Comparison of ENCODE assay signal across 8 mouse cellular contexts in the genomic region with DNA sequence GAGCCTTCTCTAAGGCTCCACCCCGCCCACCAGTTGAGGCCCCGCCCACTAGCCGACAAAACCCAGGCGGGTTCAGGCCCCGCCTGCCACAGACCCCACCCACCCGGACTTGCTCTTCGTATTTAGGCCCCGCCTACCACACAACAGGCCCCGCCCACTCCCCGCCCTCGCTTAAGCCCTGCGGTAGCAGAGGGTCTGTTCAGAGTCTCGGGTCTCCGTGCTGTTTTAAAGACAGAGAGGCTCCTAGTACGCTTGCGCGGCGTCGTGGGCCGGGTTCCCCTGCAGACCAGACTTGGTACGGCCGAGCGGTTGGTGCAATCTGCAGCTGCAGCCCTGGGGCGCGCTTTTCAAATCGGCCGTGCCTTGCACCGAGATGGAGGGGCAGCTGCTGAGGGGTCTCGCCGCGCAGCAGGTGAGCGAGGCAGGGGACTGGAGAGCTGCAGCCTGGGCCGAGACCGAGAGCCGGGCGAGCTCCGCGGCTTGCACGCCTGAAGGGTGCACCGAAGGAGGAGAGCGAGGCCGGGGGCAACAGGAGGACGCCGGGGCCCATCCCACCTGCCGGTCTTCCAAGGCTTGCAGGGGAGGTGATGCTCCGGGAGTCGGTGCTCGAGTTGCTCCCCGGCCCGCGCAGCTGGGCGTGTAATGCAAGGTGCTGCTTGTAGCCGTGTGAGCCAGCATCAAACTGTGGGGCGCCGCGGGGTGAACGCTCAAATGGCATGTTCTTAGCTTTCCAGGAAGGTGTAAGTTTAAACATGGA. TPM values are rescaled to one million over a fixed set of nuclear protein-coding genes. Genes with fewer than 3 reads are reported as not detected.
DNase-seq lines count a peak whose midpoint lies in the region; ATAC-seq and TF ChIP-seq lines count a peak whose summit lies in the region.

A gene (plus strand): TSS at position 170 of the 757 bp plus-strand sequence.

- no peaks in the 10 kb centered on the region for H3K27me3 ChIP-seq in Patski
- no peaks in the 10 kb centered on the region for H3K27me3 ChIP-seq in hindbrain, embryonic 11.5 days (ENCODE audit: control insufficient read depth, insufficient read depth, low read length)

- ATAC-seq in Patski, result peak; percentile 82
- ATAC-seq in hindbrain, embryonic 11.5 days (ENCODE audit: low FRiP score), result peak; percentile 98

- no peaks in the 10 kb centered on the region for H3K4me1 ChIP-seq in hindbrain, embryonic 11.5 days (replicated peaks; ENCODE audit: control insufficient read depth, insufficient read depth, low read length)

- H3K4me2 ChIP-seq in hindbrain, embryonic 11.5 days (replicated peaks; ENCODE audit: low read depth, low read length), result peak within 1 kb of the TSS; percentile 95

- peak; percentile 54 for DNase-seq in Patski (ENCODE audit: low read depth, low spot score)
- DNase-seq in cerebellum, adult 9-11 months, result peak; percentile 75
- DNase-seq in frontal cortex, adult 2 months (ENCODE audit: extremely low spot score in 1 of 2, low spot score in 1 of 2), result peak; percentile 72 to 89
- DNase-seq in hindbrain, embryonic 11.5 days (ENCODE audit: low spot score), result peak; percentile 97
- DNase-seq in layer of hippocampus, postnatal 14 days (ENCODE audit: low spot score in 2 of 2), result peak; percentile 87 to 93
- peak; percentile 92 for DNase-seq in lung, postnatal 10 days
- peak; percentile 81 for DNase-seq in ovary, postnatal 14 days (ENCODE audit: low spot score)
- peak; percentile 92 to 96 for DNase-seq in thymus, postnatal 10 days (ENCODE audit: low spot score in 2 of 2)

- H3K9ac ChIP-seq in hindbrain, embryonic 11.5 days (ENCODE audit: low read depth, low read length), result peak within 1 kb of the TSS; percentile 77

- peak within 1 kb of the TSS; percentile 51 for H3K27ac ChIP-seq in hindbrain, embryonic 11.5 days (ENCODE audit: low read depth, low read length)

- no peak for TF ChIP-seq CTCF in Patski (IDR thresholded peaks at IDR 0.05)

- H3K4me3 ChIP-seq in hindbrain, embryonic 11.5 days (ENCODE audit: low read depth, low read length), result peak within 1 kb of the TSS; percentile 73

- POLR2A ChIA-PET in Patski (lab: Charles Lee), result no interaction called here

- H3K36me3 ChIP-seq in hindbrain, embryonic 11.5 days (ENCODE audit: control insufficient read depth, insufficient read depth, low read length), result no peaks in the 10 kb centered on the region

- WGBS in hindbrain, embryonic 11.5 days, result under 1% methylated on average over 56 of the region's 57 CpGs

- CTCF ChIA-PET in Patski (lab: Charles Lee), result interaction anchor here (1.2 kb wide), 1 partner anchor 13 kb away, joined by 3 read pairs; no protein-coding TSS in a partner anchor

- in situ Hi-C loops in Patski (cut with MboI; ENCODE audit: low pct_unique_long_range_greater_than_20kb), result loop anchor here (10.0 to 25.0 kb wide), 2 partner anchors 445 to 667 kb away; a partner anchor contains a TSS

- H3K9me3 ChIP-seq in hindbrain, embryonic 11.5 days (ENCODE audit: control insufficient read depth, low read length), result no peaks in the 10 kb centered on the region

RNA-seq across cellular contexts. Expression of the gene that starts here (rescaled TPM):
- polyA plus RNA-seq in Patski (2021), result 3.2 TPM
- 1.5 and 1.8 TPM in 2 replicates for polyA plus RNA-seq in frontal cortex, adult 2 months (2012; rRNA removed)
- 17.7 and 17.8 TPM in 2 replicates for polyA plus RNA-seq in hindbrain, embryonic 11.5 days (2014; fragmentation: Nextera tagmentation; extraction: Ambion mirVana)
- total RNA-seq in layer of hippocampus, postnatal 14 days (2021), result 1 to 10 TPM; 4.4 to 5.1 TPM

Comparison
In these comparisons a context has a peak if more than half of its experiments do, and no peak if none do; other contexts are left out.
1. Peak in every context shown above with its lines: DNase-seq, ATAC-seq, H3K4me3 ChIP-seq and H3K27ac ChIP-seq.